Mouse (Mus musculus): Measurements from ENCODE around the gene Cpne2.

DNA sequence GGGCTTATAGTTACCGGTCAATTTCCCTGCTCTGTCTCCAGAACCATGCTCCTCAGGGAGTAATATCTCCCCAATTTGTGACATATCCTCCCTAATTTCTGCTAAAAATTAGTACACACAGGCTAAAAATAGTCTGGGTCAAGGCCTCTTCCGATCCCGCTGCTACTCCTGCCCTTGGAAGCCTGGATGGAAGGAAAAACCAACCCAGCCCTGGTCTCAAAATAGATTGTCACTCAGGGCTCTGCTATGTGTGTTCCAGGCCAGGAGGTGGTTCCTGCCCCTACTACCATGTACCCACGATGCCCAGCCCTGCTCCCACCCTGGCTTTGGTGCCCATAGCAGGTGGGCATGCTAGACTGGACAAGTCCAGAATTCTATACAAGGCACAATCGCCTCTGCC, 17.2 kb downstream of the Cpne2 start:
- TF ChIP-seq CTCF (IDR thresholded peaks at IDR 0.05; ENCODE audit: borderline replicate concordance, extremely low read depth, insufficient read depth, insufficient read length), result no peak
- no peak for TF ChIP-seq POLR2A (IDR thresholded peaks at IDR 0.05; ENCODE audit: borderline replicate concordance, extremely low read depth, insufficient read depth, insufficient read length, poor library complexity, severe bottlenecking)
